Mouse (Mus musculus) bone marrow macrophage, adult 2 months (primary cell): ENCODE measurements at regions not wholly inside any gene's neighbourhood (a gene's known extent, or its start where the extent isn't known, plus 50 kb on each side); places are given as distances from the start of the nearest gene placed in this dataset.

ENCODE experiments used
- H3K27ac ChIP-seq: 2 replicates; pipeline ENCODE4 v1.5.1; 2012; ENCODE audit warnings: low read depth, low read length; ENCODE audit not compliant: insufficient read depth
- H3K4me1 ChIP-seq: 2 replicates; pipeline ENCODE4 v1.6.1; 2012; ENCODE audit warnings: low read length; ENCODE audit not compliant: control insufficient read depth, insufficient read depth
- H3K4me3 ChIP-seq: 2 replicates; pipeline ENCODE4 v1.5.1; 2012; ENCODE audit warnings: mild to moderate bottlenecking, low read length, moderate library complexity; ENCODE audit not compliant: insufficient read depth
- CTCF ChIP-seq: IDR thresholded peaks from 2 replicates; pipeline ENCODE4 v1.5.1; 2012; ENCODE audit warnings: low read depth, mild to moderate bottlenecking, low read length, moderate library complexity
- POLR2A ChIP-seq: IDR thresholded peaks from 2 replicates; pipeline ENCODE4 v1.6.1; 2012; ENCODE audit warnings: mild to moderate bottlenecking, low read depth, low read length, borderline replicate concordance

- Histone ChIP-seq H3K4me1 (no peaks in the 10 kb centered on the region), H3K27ac (no peak overlapping the region), H3K4me3 (no peak overlapping the region)
- no peak for TF ChIP-seq CTCF
- TF ChIP-seq POLR2A: no peak
Measured at GRCm38 (mm10) chr9:88005945-88006700, 275.1 kb upstream of the Tbx18 start.

- no peak for TF ChIP-seq CTCF
- no peak for TF ChIP-seq POLR2A
- Histone ChIP-seq H3K4me3 (no peak overlapping the region), H3K27ac (no peak overlapping the region), H3K4me1 (no peaks in the 10 kb centered on the region)
Measured at GRCm38 (mm10) chr9:88023752-88024151, 292.7 kb upstream of the Tbx18 start.

- Histone ChIP-seq H3K4me3 (no peak overlapping the region), H3K4me1 (no peaks in the 10 kb centered on the region), H3K27ac (no peak overlapping the region)
- TF ChIP-seq POLR2A (no peak), CTCF (no peak)
Measured at GRCm38 (mm10) chr9:88025936-88026335, 294.9 kb upstream of the Tbx18 start.

DNA sequence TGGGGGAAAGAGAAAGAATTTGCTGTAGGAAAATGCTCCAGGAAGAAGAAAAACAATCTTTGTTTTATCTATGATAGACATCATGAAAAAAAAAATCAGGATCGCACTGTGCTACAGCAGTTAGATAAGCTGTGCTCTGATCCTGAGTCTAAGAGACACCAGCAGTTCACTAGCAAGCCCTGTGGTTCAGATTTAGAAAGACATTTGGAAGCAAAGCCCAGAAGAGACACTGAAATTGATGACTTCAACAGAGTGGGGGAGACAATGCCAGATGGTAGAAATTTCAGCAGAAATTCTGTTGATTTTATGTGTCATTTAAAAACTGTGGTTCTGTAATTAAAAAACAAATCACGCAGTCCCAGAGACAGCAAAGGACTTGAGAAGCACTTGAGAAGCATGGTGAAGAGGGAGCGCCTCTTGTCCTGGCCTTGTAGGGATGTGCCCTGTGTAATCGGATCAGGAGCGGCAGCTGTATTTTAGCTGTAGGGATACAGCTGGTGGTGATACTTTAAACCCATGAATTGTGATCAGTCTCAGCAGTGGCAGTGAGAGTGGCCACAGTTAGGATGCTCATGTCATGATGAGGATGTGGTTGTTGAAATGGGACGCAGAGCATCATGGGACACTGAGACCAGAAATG, 296.4 kb upstream of the Nt5e start:
- TF ChIP-seq POLR2A (no peak), CTCF (no peak)
- Histone ChIP-seq H3K4me3 (no peak overlapping the region), H3K4me1 (no peaks in the 10 kb centered on the region), H3K27ac (no peak overlapping the region)

DNA sequence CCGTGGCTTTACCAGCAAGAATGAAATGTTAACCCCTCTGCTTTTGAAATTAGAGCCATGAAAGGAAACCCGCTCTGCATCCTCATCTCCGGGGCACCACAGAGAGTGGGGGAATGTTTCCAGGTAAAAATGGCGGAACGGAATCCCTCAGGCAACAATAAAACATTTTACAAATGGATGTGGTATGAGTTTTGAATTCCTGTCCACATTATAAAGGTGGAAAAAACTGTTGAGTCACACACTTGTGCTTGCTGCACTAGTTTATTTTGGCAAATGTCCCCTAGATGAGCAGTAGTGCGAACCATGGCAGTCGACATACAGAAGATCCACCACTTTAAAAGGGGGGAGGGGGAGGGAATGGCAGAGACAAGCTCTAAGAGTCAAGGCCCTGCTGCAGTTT, 289.4 kb upstream of the Nt5e start:
- TF ChIP-seq POLR2A: no peak
- TF ChIP-seq CTCF: no peak
- Histone ChIP-seq H3K27ac (no peak overlapping the region), H3K4me1 (no peaks in the 10 kb centered on the region), H3K4me3 (no peak overlapping the region)

GRCm38 (mm10) chr9:88049270-88049669, 277.7 kb upstream of the Nt5e start:
- Histone ChIP-seq H3K4me1 (no peaks in the 10 kb centered on the region), H3K4me3 (no peak overlapping the region), H3K27ac (no peak overlapping the region)
- TF ChIP-seq POLR2A (no peak), CTCF (no peak)

GRCm38 (mm10) chr9:88049792-88050191, 277.2 kb upstream of the Nt5e start:
- Histone ChIP-seq H3K4me3 (no peak overlapping the region), H3K27ac (no peak overlapping the region), H3K4me1 (no peaks in the 10 kb centered on the region)
- no peak for TF ChIP-seq POLR2A
- no peak for TF ChIP-seq CTCF

- no peak overlapping the region for H3K27ac ChIP-seq
- no peak overlapping the region for H3K4me3 ChIP-seq
- no peak for TF ChIP-seq CTCF
- TF ChIP-seq POLR2A: no peak
- H3K4me1 ChIP-seq: no peaks in the 10 kb centered on the region
Measured at GRCm38 (mm10) chr9:88058551-88058950, 268.4 kb upstream of the Nt5e start.

DNA sequence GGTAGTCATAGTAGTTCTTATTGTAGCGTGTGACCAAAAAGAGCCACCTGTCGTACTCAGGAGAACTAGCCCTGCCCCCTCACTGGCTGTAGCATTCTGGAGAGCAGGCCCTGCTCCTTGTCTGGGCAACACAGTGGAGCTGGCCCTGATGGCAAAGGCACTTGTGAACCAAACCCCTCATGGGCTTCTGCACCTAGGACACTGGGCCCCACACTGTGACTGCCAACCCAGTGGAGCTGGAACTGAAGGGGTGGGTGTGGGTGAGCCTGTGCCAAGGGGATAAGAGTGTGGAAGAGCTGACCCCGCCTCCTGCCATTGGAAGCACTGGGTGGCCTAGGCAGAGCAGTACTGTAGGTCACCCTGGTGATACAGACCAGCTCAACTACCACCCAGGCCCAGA, 268.0 kb upstream of the Nt5e start:
- Histone ChIP-seq H3K4me3 (no peak overlapping the region), H3K27ac (no peak overlapping the region), H3K4me1 (no peaks in the 10 kb centered on the region)
- no peak for TF ChIP-seq POLR2A
- TF ChIP-seq CTCF: no peak

- H3K4me3 ChIP-seq: no peak overlapping the region
- H3K4me1 ChIP-seq: no peaks in the 10 kb centered on the region
- no peak overlapping the region for H3K27ac ChIP-seq
- TF ChIP-seq CTCF (no peak), POLR2A (no peak)
Measured at GRCm38 (mm10) chr9:88063973-88064676, 262.9 kb upstream of the Nt5e start.
